Mouse (Mus musculus): ENCODE measurements at regions not wholly inside any gene's neighbourhood (a gene's known extent, or its start where the extent isn't known, plus 50 kb on each side); places are given as distances from the start of the nearest gene placed in this dataset.

DNA sequence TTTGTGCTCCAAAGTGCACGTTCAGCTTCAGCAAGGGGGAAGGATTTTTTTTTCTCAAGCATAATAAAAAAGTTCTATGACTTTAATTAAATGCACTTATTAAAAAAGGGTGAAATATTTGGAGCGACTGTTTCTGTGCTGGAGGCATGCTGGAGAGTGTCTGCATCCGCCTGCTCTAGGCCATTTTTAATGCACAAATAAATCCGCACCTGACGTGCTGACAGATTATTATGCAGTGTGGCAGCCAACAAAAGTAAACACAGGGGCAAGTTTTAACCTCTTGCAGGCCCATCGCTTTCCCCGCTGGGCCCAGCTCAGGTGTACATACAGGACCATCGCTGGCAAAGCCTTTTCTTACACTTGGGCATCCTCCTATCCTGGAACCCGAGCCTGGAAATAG lies 340.1 kb downstream of the Sox9 start:
- TF ChIP-seq MYOG (IDR thresholded peaks at IDR 0.05; ENCODE audit: control insufficient read depth in 1 of 3, insufficient read depth in 1 of 3, insufficient read length in 2 of 3, low read depth in 2 of 3) (no peak), POLR2A (IDR thresholded peaks at IDR 0.05; ENCODE audit: insufficient read length, low read depth) (no peak), USF1 (IDR thresholded peaks at IDR 0.05; ENCODE audit: low read depth) (no peak), POLR2AphosphoS2 (IDR thresholded peaks at IDR 0.05; ENCODE audit: insufficient read length, low read depth) (no peak), MAX (IDR thresholded peaks at IDR 0.05; ENCODE audit: low read depth) (no peak), E2F4 (IDR thresholded peaks at IDR 0.05; ENCODE audit: insufficient read depth) (no peak), TCF12 (IDR thresholded peaks at IDR 0.05; ENCODE audit: insufficient read depth, poor library complexity, severe bottlenecking) (no peak), MYOD1 (IDR thresholded peaks at IDR 0.05; ENCODE audit: control insufficient read depth in 1 of 3, insufficient read length in 2 of 3, low read depth in 2 of 3) (no peak)

All from myocyte (in vitro differentiated cells).